Mouse (Mus musculus) hindbrain, embryonic 12.5 days (tissue): Measurements from ENCODE around the gene Stx8. TPM values are rescaled to one million over a fixed set of nuclear protein-coding genes. Genes with fewer than 3 reads are reported as not detected.

Experiments
- ATAC-seq: fragments of 200-750 bp; cut with Nextera tagmentation; 2 replicates; pipeline ENCODE4 v1.8.0; 2017; ENCODE audit warnings: moderate TSS enrichment; ENCODE audit not compliant: low FRiP score
- H3K27ac ChIP-seq: fragments of 300-500 bp; sonication (generic); 2 replicates; pipeline ENCODE4 v1.5.1; 2016; ENCODE audit warnings: mild to moderate bottlenecking
- H3K27me3 ChIP-seq: fragments of 300-500 bp; sonication (generic); 2 replicates; pipeline ENCODE4 v1.6.1; 2016; ENCODE audit warnings: mild to moderate bottlenecking
- H3K36me3 ChIP-seq: fragments of 300-500 bp; sonication (generic); 2 replicates; pipeline ENCODE4 v1.6.1; 2016; ENCODE audit warnings: mild to moderate bottlenecking
- H3K4me1 ChIP-seq: fragments of 300-500 bp; sonication (generic); 2 replicates; pipeline ENCODE4 v1.6.1; 2016
- H3K4me2 ChIP-seq: fragments of 300-500 bp; sonication (generic); replicated peaks from 2 replicates; pipeline ENCODE4 v1.6.1; 2016; ENCODE audit warnings: mild to moderate bottlenecking
- H3K4me3 ChIP-seq: fragments of 300-500 bp; sonication (generic); 2 replicates; pipeline ENCODE4 v1.5.1; 2016; ENCODE audit warnings: mild to moderate bottlenecking
- H3K9ac ChIP-seq: fragments of 300-500 bp; sonication (generic); 2 replicates; pipeline ENCODE4 v1.6.1; 2016; ENCODE audit warnings: mild to moderate bottlenecking, moderate library complexity
- H3K9me3 ChIP-seq: fragments of 300-500 bp; sonication (generic); replicated peaks from 2 replicates; pipeline ENCODE4 v1.6.1; 2016; ENCODE audit warnings: mild to moderate bottlenecking
- WGBS: fragments of 180-500 bp; shearing (Covaris S2); methylation state at CpG from one replicate; pipeline ENCODE4 v1.1.7; 2016; 5-methylcytosine and 5-hydroxymethylcytosine counted together
- polyA plus RNA-seq: library from polyadenylated mRNA; unstranded; fragments of >200 nt; fragmentation: Nextera tagmentation; extraction: Ambion mirVana; gene quantifications from 2 replicates; pipeline ENCODE4 v1.2.1, GENCODE M21; 2016

The Stx8 gene
- polyA plus RNA-seq, 1 experiment from 2014 or later: 64.0 TPM

DNA sequence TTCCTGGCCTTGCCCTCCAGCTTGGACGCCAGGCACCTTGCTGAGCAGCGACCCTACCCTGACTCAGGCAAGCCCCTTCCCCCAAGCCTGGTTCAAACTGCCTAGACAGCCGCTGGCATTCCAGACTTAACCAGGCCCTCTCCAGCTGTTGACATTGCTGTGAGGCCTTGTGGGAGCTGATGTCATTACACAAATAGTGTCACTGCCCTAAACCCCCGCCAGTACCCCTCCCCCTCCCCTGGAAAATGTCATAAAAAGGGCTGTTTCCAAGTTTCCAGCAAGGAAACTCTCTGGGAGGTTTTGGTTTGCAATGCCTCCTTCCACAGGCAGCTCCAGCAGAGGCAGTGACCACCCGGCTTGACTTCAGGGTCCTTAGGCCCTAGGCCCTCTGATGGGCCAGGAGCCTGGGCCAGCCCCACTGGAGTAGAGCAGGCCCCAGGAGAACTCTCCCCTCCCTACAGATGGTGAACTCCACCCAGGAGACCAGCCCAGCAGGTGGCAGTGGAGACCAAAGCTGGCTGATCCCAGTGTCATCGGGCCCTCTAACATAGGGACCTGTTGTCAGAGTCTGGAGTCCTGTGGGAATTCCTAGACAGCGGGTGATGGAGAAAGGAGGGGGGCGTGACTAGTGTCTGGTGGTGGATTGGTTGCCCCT lies 246.1 kb downstream of the Stx8 start:
- Histone ChIP-seq H3K4me1 (peaks cover 48% of the 10 kb centered on the region), H3K27ac (peak overlapping the region; percentile 46; the same call in 1 of the 2 replicates), H3K4me3 (no peak overlapping the region), H3K9me3 (no peaks in the 10 kb centered on the region), H3K27me3 (no peaks in the 10 kb centered on the region), H3K36me3 (no peaks in the 10 kb centered on the region), H3K4me2 (no peak overlapping the region), H3K9ac (no peak overlapping the region)
- 38% methylated on average over 8 of the region's 8 CpGs for WGBS
- ATAC-seq: peak; percentile 21

DNA sequence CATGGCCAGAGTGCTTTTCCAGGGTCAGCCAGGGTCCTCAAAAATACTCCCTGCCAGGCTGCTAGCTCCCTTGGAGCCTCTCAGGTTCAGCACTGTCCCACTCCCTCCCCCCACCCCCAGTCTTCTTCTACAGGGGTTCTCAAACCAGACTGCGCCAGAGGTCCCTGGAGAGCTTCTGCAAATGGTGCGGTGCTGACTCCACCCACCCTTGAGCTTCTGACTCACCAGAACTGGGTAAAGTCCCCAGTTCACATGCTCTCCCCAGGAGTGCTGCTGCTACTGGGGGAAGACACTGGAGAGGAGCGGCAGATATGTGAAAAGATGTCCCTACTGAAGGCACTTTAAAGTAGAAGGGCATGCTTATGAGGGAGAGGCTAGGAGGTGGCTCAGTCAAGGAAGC lies 247.9 kb downstream of the Stx8 start:
- Histone ChIP-seq H3K9me3 (no peaks in the 10 kb centered on the region), H3K9ac (no peak overlapping the region), H3K27me3 (no peaks in the 10 kb centered on the region; the same call in 1 of the 2 replicates), H3K4me3 (no peak overlapping the region), H3K4me2 (no peak overlapping the region), H3K27ac (no peak overlapping the region), H3K36me3 (no peaks in the 10 kb centered on the region), H3K4me1 (peaks cover 48% of the 10 kb centered on the region)
- ATAC-seq: no peak
- WGBS: 83% methylated on average over 3 of the region's 3 CpGs

DNA sequence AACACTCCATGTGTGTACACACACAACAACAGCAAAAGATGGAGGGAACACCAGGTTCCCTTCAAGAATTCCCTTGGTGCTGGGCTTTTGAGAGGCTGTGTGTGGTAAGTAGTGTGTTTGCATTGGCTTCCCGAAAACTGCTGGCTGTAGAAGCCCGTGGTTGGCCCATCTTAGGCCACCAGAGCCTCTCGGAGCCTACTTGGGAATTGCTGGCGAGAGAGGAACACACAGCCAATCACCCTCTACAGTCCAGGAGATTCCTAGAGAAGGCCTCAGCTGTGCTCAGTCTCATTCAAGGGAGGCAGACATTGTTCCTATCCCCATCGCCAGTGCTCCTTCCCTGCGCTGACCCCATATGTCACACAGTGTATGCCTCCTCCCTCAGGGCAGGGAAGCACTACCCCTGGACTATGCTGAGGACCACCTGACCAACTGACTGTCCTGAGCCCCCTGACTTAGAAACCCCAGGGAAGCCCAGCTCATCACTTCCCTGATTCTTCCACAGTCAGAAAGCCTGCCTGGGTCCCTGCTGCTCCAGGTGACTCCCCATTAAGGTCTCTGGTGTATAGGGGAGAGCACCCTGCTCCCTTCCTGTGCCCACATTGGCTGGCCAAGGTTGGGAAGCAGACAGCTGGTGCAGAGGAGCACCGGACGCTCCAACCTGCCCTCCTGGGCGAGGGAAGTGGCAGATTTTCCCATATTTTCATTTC lies 248.7 kb downstream of the Stx8 start:
- peak overlapping the region; percentile 85 for H3K27ac ChIP-seq
- WGBS: 42% methylated on average over 9 of the region's 9 CpGs
- no peaks in the 10 kb centered on the region; the same call in 1 of the 2 replicates for H3K27me3 ChIP-seq
- peak; percentile 39 for ATAC-seq
- peaks cover 48% of the 10 kb centered on the region for H3K4me1 ChIP-seq
- H3K36me3 ChIP-seq: no peaks in the 10 kb centered on the region
- H3K4me3 ChIP-seq: no peak overlapping the region
- no peaks in the 10 kb centered on the region for H3K9me3 ChIP-seq
- H3K9ac ChIP-seq: no peak overlapping the region
- 0 out of 2 replicates have a peak overlapping the region, but pooled peaks have one; percentile 20 for H3K4me2 ChIP-seq

DNA sequence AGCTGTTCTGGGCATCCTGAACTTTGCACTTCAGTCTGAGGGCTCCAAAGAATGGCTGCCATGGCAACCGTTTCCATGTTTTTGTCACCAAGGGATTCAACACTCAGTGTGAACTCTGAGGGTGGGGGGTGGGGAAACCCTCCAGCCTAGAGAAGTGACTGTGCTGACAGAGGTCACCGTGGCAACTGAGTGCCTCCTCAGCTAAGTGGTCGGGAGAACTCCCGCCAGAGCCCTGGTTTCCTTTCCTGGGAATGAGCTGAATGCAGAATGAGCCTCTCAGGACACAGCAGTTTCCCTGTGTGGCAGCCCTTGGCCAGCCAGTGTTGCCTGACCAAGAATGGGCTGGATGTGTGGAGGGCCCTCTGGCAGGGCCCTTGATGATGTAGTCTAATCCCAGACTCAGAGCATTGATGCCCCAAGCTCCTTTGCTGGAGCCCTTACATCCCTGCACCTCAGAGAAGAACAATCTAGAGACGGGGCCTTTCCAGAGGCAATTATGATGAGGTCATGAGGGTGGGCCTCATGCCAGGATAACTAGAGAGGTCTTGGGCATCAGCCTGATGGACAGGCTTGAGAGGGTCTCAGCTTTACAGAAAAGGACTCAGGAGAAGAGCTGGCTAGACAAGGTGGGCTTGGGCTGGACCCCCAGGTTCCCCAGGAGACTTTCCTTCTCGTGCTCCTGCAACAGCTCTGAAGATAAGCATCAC lies 249.4 kb downstream of the Stx8 start:
- Histone ChIP-seq H3K27me3 (no peaks in the 10 kb centered on the region; the same call in 1 of the 2 replicates), H3K9ac (peak overlapping the region; percentile 13; the same call in 1 of the 2 replicates), H3K4me1 (peaks cover 52% of the 10 kb centered on the region), H3K9me3 (no peaks in the 10 kb centered on the region), H3K4me3 (no peak overlapping the region), H3K27ac (peak overlapping the region; percentile 85), H3K36me3 (no peaks in the 10 kb centered on the region), H3K4me2 (peak overlapping the region; percentile 4; the same call in 1 of the 2 replicates)
- 16% methylated on average over 6 of the region's 6 CpGs for WGBS
- peak; percentile 73 for ATAC-seq

DNA sequence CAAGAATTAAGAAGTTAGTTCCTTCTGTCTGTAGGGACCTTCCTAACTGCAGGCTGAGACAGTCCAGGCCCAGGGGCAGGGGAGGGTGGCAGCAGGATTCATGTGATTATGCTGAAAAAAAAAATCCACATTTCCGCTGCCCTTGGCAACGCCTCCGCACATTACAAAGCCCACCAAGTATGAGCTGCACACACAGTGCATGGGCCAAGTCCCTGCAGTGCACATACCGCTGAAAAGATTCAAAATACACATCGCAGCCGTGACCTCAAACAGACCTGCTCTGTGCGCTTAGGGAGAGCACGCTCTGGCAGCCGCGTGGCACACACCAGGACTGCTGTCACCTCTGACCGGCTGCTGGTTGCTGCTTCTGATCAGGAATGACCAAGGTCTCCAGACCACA lies 250.0 kb downstream of the Stx8 start:
- Histone ChIP-seq H3K27me3 (no peaks in the 10 kb centered on the region; the same call in 1 of the 2 replicates), H3K36me3 (no peaks in the 10 kb centered on the region), H3K4me2 (no peak overlapping the region), H3K9me3 (no peaks in the 10 kb centered on the region), H3K4me3 (no peak overlapping the region), H3K4me1 (peaks cover 57% of the 10 kb centered on the region), H3K9ac (no peak overlapping the region), H3K27ac (peak overlapping the region; percentile 85)
- no peak for ATAC-seq
- WGBS: 42% methylated on average over 11 of the region's 11 CpGs

DNA sequence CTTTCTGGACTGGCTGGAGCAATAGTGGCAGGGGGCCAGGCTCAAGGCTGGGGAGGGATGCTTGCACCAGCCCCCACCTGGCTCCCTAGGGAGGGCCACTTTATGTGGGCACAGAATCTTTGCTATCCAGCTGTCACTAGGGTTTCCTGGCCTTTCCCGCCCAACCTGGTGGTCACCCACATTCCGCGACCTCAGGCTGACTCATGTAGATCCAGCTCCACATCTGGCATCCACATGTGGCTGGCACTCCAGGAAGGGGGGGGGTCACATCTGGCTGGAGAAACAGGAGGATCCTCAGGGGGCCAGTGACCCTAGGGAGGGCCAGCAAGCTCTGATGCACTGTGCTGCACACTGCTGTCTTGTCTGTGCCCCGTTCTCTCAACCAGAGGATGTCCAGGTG lies 254.7 kb downstream of the Stx8 start:
- no peak overlapping the region for H3K4me2 ChIP-seq
- H3K9me3 ChIP-seq: no peaks in the 10 kb centered on the region
- H3K36me3 ChIP-seq: no peaks in the 10 kb centered on the region
- H3K4me1 ChIP-seq: peaks cover 22% of the 10 kb centered on the region
- H3K4me3 ChIP-seq: no peak overlapping the region
- WGBS: 77% methylated on average over 4 of the region's 4 CpGs
- H3K27ac ChIP-seq: no peak overlapping the region
- H3K9ac ChIP-seq: no peak overlapping the region
- ATAC-seq: no peak
- H3K27me3 ChIP-seq: peaks cover 12% of the 10 kb centered on the region; the same call in 1 of the 2 replicates

DNA sequence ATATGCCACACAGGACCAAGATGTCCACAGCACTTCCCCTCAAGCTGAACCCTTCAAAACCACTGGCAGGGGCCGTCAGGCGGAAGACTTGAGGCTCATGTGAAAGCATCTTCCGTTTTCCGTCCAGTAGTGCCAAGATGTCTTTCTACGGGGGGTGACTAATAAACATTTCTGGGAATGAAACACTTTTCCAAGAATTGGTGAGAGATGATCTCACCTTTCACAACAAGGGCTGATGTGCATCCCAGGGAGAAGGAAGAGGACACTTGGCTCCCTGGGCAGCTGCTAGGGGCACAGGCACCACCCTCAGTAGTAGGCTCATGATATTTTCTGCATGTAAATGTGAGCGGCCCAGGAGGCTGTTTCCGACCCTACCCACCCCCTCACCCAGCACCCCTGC lies 256.2 kb downstream of the Stx8 start:
- 85% methylated on average over 7 of the region's 7 CpGs for WGBS
- Histone ChIP-seq H3K9me3 (no peaks in the 10 kb centered on the region), H3K27ac (no peak overlapping the region), H3K9ac (no peak overlapping the region), H3K36me3 (no peaks in the 10 kb centered on the region), H3K4me1 (peaks cover 22% of the 10 kb centered on the region), H3K27me3 (peaks cover 12% of the 10 kb centered on the region; the same call in 1 of the 2 replicates), H3K4me2 (no peak overlapping the region), H3K4me3 (no peak overlapping the region)
- ATAC-seq: no peak

DNA sequence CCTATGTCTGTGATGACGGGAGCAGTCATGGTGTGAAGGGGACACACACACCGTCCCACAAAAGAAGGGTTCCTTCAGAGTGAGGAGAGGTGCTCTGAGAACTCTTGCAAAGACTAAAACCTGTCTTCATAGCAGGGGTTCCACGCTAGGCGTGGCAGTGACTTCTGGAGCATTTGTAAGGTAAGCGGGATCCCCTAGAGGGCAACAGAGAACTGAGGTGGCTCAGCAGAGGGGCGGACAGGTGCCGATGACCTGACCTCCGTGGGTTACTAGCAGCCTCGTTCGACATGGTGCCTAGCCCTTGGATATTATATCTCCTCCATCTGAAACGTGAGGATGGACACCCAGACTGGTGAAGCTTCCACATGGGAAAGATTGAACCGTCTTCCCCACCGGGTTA lies 257.1 kb downstream of the Stx8 start:
- Histone ChIP-seq H3K9me3 (no peaks in the 10 kb centered on the region), H3K27me3 (peaks cover 20% of the 10 kb centered on the region), H3K4me2 (no peak overlapping the region), H3K36me3 (no peaks in the 10 kb centered on the region), H3K9ac (no peak overlapping the region), H3K4me1 (peaks cover 32% of the 10 kb centered on the region), H3K27ac (no peak overlapping the region), H3K4me3 (no peak overlapping the region)
- ATAC-seq: no peak
- 76% methylated on average over 13 of the region's 13 CpGs for WGBS

DNA sequence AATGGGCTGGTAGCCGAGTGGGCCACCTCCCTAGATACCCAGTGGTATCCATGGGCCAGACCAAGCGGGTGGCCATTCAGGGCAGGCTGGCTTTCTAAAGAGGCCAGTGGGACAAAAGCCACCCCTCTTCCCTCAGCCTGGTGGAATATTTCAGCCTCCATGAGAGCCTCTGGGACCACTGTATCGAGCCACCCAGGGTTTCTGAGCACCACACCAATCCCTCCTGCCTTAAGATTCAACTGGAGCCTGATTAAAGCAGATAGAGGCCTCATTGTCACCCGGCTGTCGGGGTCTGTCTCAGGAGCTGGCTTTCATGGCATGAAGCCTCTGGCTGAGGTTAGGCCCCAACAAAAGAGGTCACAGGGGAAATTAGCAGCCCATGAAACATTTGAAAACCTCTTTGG lies 260.7 kb downstream of the Stx8 start:
- Histone ChIP-seq H3K27ac (peak overlapping the region; percentile 55; the same call in 1 of the 2 replicates), H3K4me1 (peaks cover 34% of the 10 kb centered on the region), H3K9me3 (no peaks in the 10 kb centered on the region), H3K4me3 (no peak overlapping the region), H3K36me3 (no peaks in the 10 kb centered on the region), H3K9ac (no peak overlapping the region), H3K4me2 (no peak overlapping the region), H3K27me3 (peaks cover 27% of the 10 kb centered on the region)
- 22% methylated on average over 5 of the region's 5 CpGs for WGBS
- 0 out of 2 replicates have a peak, but pooled peaks have one; percentile 30 for ATAC-seq

DNA sequence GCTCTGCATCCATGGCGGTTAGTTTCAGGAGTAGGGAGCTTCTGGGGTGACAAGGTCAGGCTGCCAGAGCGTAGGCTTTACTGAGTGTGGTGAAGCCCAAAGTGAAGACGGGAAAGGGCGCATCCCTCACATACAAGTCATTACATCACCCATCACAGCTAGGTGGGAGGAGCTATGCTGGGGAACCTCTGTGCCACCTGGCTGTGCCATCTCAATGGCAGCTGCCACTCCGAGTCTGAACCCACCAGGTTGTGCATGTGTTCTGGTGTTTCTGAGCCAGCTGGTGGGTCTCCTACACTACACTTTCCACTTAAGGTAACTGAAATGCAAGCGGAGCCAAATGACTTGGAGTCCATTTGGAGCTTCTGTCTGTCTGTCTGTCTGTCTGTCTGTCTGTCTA lies 261.8 kb downstream of the Stx8 start:
- Histone ChIP-seq H3K9me3 (no peaks in the 10 kb centered on the region), H3K36me3 (no peaks in the 10 kb centered on the region), H3K27me3 (peaks cover 19% of the 10 kb centered on the region), H3K4me1 (peaks cover 34% of the 10 kb centered on the region), H3K27ac (no peak overlapping the region), H3K4me2 (no peak overlapping the region), H3K4me3 (no peak overlapping the region), H3K9ac (no peak overlapping the region)
- WGBS: 81% methylated on average over 6 of the region's 6 CpGs
- ATAC-seq: no peak

DNA sequence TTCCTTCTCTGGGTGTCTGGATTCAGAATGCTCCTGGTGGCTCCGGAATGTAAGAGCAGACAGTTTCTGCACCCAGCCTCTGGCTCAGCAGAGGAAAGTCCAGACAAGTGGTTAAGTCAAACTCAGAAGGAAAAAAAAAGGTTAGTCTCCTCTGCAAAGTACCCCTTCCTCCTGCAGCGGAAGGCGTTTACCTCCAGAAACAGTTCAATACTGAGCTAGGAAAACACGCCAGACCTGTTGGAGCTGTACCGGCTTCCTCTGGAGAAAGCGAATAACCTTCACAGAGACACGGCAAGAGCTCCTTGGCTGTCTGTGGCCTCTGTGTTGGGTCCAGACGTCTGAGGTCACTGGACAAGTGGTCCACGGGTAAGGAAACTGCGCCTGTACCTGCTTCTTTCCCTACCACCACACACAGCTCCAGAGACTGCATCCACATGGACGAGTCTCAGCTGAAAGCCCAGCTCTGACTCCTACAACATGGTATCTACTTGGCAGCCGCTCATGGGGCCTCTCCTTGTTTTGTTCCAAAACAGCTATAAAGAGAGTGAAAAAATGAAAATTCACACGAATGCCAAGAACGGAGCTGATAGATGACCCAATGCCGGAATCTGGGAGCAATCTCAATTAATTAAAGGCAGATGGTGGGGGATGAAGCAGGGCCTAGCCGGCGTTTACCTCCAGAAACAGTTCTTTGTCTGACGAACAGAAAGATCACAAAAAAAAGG lies 263.1 kb downstream of the Stx8 start:
- H3K4me2 ChIP-seq: no peak overlapping the region
- peaks cover 41% of the 10 kb centered on the region for H3K4me1 ChIP-seq
- no peaks in the 10 kb centered on the region for H3K36me3 ChIP-seq
- H3K9me3 ChIP-seq: no peaks in the 10 kb centered on the region
- peaks cover 25% of the 10 kb centered on the region for H3K27me3 ChIP-seq
- H3K4me3 ChIP-seq: no peak overlapping the region
- no peak overlapping the region for H3K9ac ChIP-seq
- ATAC-seq: no peak
- peak overlapping the region; percentile 58 for H3K27ac ChIP-seq
- WGBS: 45% methylated on average over 18 of the region's 18 CpGs

DNA sequence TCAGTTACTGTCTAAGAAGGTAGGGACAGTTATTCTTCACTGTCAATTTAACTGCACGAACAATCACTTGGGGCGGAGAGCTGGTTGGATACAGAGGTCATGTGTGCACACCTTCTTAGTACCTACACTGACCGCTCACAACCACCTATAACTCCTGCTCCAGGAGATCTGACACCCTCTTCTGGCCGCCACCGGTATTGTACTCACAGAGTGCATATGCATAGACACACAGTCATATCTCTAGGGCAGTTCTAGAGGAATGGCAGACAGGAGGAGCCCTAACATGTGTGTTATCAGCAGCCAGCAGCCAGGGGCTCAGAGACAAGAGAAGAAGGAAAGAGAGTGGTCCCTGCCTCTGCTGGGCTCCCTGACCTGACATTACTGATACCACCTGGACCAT lies 265.6 kb downstream of the Stx8 start:
- WGBS: 97% methylated on average over 5 of the region's 5 CpGs
- no peaks in the 10 kb centered on the region for H3K36me3 ChIP-seq
- no peak for ATAC-seq
- H3K4me1 ChIP-seq: peaks cover 34% of the 10 kb centered on the region
- H3K27ac ChIP-seq: no peak overlapping the region
- H3K4me3 ChIP-seq: no peak overlapping the region
- H3K9me3 ChIP-seq: no peaks in the 10 kb centered on the region
- H3K9ac ChIP-seq: no peak overlapping the region
- peaks cover 44% of the 10 kb centered on the region for H3K27me3 ChIP-seq
- no peak overlapping the region for H3K4me2 ChIP-seq
